Mouse (Mus musculus) cerebellum, adult 2 months (tissue): ENCODE data around the gene Mvd. TPM values are rescaled to one million over a fixed set of nuclear protein-coding genes. Genes with fewer than 3 reads are reported as not detected.
A peak's percentile ranks its signal among the peaks of the same experiment; 100 is the strongest.

ENCODE experiments used
- DNase-seq, 2 experiments: peaks; one replicate each; pipeline ENCODE4 v3.0.0; 2021
- H3K27ac ChIP-seq: fragments of 200-500 bp; 2 replicates; pipeline ENCODE4 v1.5.1; 2012; ENCODE audit warnings: low read length, control low read depth, inconsistent platforms; ENCODE audit not compliant: insufficient read depth
- H3K27me3 ChIP-seq: fragments of 200-500 bp; 2 replicates; pipeline ENCODE4 v1.6.1; 2012; ENCODE audit warnings: inconsistent platforms, mild to moderate bottlenecking, low read length, moderate library complexity; ENCODE audit not compliant: control insufficient read depth, insufficient read depth
- H3K4me1 ChIP-seq: fragments of 200-500 bp; 2 replicates; pipeline ENCODE4 v1.6.1; 2011; ENCODE audit warnings: low read length; ENCODE audit not compliant: control insufficient read depth, insufficient read depth
- H3K4me3 ChIP-seq: fragments of 200-500 bp; replicated peaks from 2 replicates; pipeline ENCODE3; 2011; ENCODE audit warnings: mild to moderate bottlenecking, low read depth, low read length, control low read depth; ENCODE audit not compliant: insufficient read depth
- CTCF ChIP-seq: fragments of 200-500 bp; IDR thresholded peaks from 2 replicates; pipeline ENCODE4 v1.5.1; 2011; ENCODE audit warnings: low read depth, mild to moderate bottlenecking, control low read depth, low read length, moderate library complexity, borderline replicate concordance; ENCODE audit not compliant: insufficient read depth
- POLR2A ChIP-seq: fragments of 200-500 bp; IDR thresholded peaks from 2 replicates; pipeline ENCODE4 v1.6.1; 2011; ENCODE audit warnings: low read length, control low read depth, borderline replicate concordance; ENCODE audit not compliant: insufficient read depth
- WGBS: fragments of 180-500 bp; shearing (Covaris S2); methylation state at CpG from one replicate; pipeline ENCODE4 v1.1.7; 2018; 5-methylcytosine and 5-hydroxymethylcytosine counted together
- polyA plus RNA-seq: library from polyadenylated mRNA; depleted of rRNA; stranded (reverse); fragments of >200 nt; gene quantifications from 2 replicates; pipeline ENCODE4 v1.2.3, GENCODE M21; 2012

Gene Mvd
- polyA plus RNA-seq, 1 experiment = 43.6 TPM

DNA sequence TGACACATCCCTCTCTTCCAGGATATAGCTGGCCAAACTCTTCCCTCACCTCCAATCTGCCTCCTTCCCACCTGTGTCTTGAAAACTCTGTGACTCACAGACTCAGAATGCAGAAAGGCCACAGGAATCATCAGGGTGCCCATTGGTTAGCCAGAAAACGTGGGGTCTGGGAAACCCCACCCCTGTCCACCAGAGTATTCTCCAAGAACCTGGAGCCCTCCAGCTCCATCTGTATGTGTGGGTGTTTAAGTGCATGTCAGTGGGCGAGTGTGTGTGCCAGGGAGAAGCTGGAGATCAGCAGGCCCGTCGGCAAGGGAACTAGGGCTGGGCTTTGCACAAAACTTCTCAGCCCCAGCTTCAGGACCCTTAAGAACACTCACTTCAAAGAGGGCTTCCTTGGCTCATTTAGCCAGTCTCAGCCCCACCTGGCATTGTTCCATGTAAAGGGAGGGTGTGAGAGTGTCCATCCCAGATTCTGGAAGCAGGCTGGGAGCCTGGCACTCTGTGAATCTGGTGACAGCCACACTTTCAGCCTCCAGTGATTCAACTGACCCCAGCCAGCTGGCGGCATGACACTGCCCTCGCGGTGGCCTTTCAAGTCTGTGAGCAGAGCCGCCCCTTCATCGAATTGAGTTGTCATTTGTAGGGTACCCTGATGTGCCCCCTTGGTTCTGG is 23.2 kb downstream of the Mvd start:
- Histone ChIP-seq H3K4me1 (peaks cover 12% of the 10 kb centered on the region), H3K27ac (no peak overlapping the region), H3K4me3 (no peak overlapping the region), H3K27me3 (no peaks in the 10 kb centered on the region)
- 16% methylated on average over 9 of the region's 9 CpGs for WGBS
- no peak for DNase-seq
- TF ChIP-seq POLR2A = no peak

DNA sequence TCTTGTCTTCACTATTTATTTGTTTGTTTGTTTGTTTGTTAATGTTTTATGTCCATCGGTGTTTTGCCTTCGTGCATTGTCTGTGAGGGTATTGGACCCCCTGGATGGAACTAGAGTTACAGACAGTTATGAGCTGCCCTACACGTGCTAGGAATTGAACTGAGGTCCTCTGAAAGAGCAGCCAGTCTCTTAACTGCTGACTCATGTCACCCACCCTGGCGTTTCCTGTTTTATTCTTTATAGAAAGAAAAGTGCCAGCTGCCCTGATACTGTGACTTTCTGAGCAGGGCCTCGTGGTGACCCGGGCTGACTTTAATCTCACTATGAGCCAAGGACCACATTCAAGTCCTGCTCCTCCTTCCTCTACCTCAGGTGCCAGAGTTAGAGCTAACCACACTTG is 27.7 kb downstream of the Mvd start:
- H3K4me3 ChIP-seq = no peak overlapping the region
- DNase-seq = no peak
- WGBS = 90% methylated on average over 6 of the region's 6 CpGs

DNA sequence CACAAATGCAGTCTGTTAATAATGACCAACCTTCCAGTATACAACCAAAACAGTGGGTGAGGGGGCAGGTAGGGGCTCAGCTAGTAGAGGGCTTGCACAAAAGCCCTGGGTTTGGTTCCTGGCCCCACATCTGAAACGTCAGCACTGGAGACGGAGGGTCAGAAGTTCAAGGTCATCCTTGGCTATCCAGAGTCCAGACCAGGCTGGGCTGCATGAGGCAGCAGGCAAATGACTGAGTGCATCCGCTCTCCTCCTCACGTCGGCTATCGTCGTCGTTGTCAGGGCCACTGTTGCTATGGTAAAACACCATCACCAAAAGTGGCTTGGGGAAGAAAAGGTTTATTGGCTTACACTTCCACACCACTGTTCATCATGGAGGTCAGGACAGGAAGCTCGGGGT is 28.9 kb downstream of the Mvd start:
- no peak overlapping the region for H3K4me3 ChIP-seq
- 83% methylated on average over 9 of the region's 9 CpGs for WGBS
- no peaks in the 10 kb centered on the region for H3K27me3 ChIP-seq
- no peak overlapping the region for H3K27ac ChIP-seq
- no peak for DNase-seq
- H3K4me1 ChIP-seq = peaks cover 2% of the 10 kb centered on the region; the same call in 1 of the 2 replicates
- TF ChIP-seq POLR2A = no peak
- TF ChIP-seq CTCF = no peak

More for the DNA sequence above, 27.7 kb downstream of the Mvd start:
- no peaks in the 10 kb centered on the region for H3K27me3 ChIP-seq
- H3K4me1 ChIP-seq = peaks cover 9% of the 10 kb centered on the region
- no peak overlapping the region for H3K27ac ChIP-seq
- TF ChIP-seq POLR2A (no peak), CTCF (no peak)

DNA sequence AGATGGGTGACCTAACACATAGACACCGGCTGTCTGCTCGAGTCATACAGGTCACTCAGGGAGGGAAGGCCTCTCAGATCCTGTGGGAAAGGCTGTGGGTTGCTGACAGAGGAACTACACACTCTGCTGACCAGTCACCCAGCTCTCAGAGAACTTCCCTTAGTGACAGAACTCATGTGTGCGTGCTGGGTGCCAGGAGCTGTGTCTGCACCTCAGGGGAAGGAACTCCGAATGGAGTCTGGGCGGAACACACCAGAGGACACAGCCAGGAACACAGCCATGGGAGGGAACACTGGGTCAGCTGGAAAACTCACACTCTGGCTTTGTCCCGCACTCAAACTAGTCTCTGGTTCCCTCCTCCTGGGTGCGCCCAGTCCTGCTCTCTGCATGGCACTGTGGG is 35.5 kb downstream of the Mvd start:
- Histone ChIP-seq H3K27me3 (no peaks in the 10 kb centered on the region), H3K27ac (no peak overlapping the region), H3K4me1 (0 out of 2 replicates have a peak, but pooled peaks cover 5% of the 10 kb centered on the region), H3K4me3 (no peak overlapping the region)
- DNase-seq = no peak
- WGBS = 87% methylated on average over 7 of the region's 7 CpGs
- no peak for TF ChIP-seq CTCF
- no peak for TF ChIP-seq POLR2A

DNA sequence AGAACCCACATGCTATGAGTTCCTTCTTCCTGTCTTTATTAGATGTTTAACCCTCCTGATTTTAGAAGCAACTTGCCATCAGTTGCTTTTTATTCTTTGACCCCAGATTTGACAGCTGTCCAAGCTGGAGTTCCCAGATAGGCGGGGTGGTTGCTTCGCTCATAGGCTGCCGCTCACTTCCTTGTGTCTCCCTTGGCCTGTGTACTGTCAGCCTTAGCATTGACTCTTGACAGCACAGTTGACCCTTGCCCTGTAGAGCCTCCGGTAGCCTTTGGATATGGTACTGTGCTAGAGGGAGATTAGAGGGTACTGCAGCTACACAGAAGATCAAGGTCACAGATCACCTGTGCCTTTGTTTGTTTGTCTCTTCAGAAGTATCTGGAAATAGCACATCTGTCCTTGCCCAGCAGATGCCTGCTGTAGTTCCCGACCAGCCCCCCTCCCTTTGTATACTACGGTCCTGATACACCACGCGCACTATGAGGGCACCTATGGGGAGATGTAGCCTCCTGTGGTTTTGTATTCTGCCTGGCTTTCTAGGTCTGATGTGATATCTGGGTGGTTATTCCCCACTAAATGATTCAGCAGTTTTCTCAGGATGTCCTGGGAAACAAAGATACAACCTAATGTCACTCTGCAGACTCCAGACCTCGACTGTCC is 37.9 kb downstream of the Mvd start:
- no peak for DNase-seq
- WGBS = 90% methylated on average over 9 of the region's 9 CpGs

DNA sequence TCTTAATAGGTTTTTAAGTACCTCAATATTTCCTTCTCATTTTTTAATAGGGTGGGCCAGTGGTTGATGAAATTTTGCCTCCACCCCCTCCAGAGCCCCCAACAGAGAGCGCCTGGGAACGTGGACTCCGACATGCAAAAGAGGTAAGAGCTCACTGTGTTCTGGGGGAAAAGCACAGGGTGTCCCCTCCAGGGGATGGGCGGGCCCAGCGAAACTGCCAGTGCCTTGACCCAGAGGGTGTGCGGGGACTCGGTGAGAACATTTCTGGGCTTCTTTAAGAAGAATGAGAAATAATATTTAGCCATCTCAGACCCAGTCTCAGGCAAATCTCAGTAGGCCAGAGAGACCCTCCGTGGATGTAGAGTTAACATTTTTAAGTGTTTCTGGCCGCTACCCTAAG is 45.0 kb downstream of the Mvd start:
- 93% methylated on average over 9 of the region's 9 CpGs for WGBS
- TF ChIP-seq POLR2A (no peak), CTCF (no peak)

More for the DNA sequence above, 37.9 kb downstream of the Mvd start:
- H3K4me1 ChIP-seq = 0 out of 2 replicates have a peak, but pooled peaks cover 5% of the 10 kb centered on the region
- TF ChIP-seq POLR2A = no peak
- no peaks in the 10 kb centered on the region for H3K27me3 ChIP-seq
- no peak overlapping the region for H3K27ac ChIP-seq
- H3K4me3 ChIP-seq = no peak overlapping the region

DNA sequence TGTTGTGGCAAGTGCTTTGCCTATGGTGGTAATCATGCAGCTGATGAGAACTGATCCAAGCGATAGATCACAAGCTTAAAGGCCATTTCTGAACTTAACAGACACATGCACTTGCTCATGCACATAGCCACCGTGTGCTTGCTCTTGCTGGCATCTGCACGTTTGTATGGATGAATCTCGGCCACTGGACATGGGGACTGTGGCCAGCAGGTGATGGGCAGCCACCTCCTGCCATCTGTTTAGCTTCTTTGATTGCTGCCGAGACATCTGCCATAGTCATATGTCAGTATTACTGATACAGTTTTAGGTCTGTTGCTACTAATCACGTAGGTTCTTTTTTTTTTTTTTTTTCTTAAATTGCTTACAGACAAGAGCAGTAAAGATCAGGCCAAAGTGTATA is 47.9 kb downstream of the Mvd start:
- 16% methylated on average over 6 of the region's 6 CpGs for WGBS
- TF ChIP-seq CTCF (no peak), POLR2A (no peak)
- H3K27ac ChIP-seq = no peak overlapping the region
- peaks cover 18% of the 10 kb centered on the region for H3K4me1 ChIP-seq
- peak; percentile 54 to 76 for DNase-seq
- no peaks in the 10 kb centered on the region for H3K27me3 ChIP-seq
- H3K4me3 ChIP-seq = no peak overlapping the region

More for the DNA sequence above, 45.0 kb downstream of the Mvd start:
- H3K4me1 ChIP-seq = peaks cover 18% of the 10 kb centered on the region
- no peaks in the 10 kb centered on the region for H3K27me3 ChIP-seq
- no peak overlapping the region for H3K27ac ChIP-seq
- H3K4me3 ChIP-seq = no peak overlapping the region
- no peak for DNase-seq

DNA sequence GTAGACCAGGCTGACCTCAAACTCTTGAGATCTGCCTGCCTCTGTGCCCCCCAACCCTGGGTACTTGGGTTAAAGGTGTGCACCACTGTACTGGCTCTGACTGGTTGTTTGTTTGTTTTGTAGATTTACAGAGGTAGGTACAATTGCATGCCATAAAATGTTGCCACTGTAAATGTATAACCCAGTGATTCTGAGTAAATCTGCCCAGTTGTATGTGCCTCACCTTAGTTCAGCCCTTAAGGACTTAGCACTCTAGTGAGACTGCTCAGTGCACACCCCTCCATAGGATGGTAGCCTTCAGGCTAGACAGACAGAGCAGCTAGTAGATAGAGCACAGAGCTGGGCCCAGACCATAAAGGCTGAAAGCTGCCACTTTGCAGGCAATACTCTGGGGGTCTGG is 49.5 kb downstream of the Mvd start:
- Histone ChIP-seq H3K27me3 (no peaks in the 10 kb centered on the region), H3K4me3 (no peak overlapping the region), H3K27ac (no peak overlapping the region), H3K4me1 (peaks cover 18% of the 10 kb centered on the region)
- DNase-seq = no peak
- no peak for TF ChIP-seq POLR2A
- TF ChIP-seq CTCF = no peak
